Mouse (Mus musculus): ENCODE measurements around the gene Shb.
"Not testable (repeated sequence)": the region's sequence is repeated elsewhere in the genome, so short reads cannot be mapped to it uniquely, and the experiment has no call there.

Gene Shb

DNA sequence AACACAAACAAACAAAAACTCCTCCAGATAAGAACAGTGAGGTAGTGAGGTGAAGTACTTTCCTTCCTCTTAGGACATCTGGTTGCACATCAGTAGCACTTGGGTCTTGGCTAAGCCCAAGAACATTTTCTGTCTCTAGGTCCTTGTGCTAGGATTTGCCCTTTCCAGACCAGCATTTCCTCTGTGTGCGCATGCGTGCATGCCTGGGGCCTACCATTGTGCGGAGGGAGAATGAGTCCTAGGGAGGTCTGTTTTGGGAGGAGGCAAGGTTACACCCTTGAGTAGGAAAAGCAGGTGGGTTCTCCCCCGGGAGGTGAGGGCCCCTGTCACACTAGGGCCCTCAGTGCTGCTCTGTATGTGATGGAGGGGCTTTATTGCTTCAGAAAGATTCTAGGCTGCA lies 113.2 kb downstream of the Shb start:
- DNase-seq (ENCODE audit: low spot score), result no peak

GRCm38 (mm10) chr4:45418229-45418950 lies 113.9 kb downstream of the Shb start:
- peak; percentile 51 for DNase-seq (ENCODE audit: low spot score)

DNA sequence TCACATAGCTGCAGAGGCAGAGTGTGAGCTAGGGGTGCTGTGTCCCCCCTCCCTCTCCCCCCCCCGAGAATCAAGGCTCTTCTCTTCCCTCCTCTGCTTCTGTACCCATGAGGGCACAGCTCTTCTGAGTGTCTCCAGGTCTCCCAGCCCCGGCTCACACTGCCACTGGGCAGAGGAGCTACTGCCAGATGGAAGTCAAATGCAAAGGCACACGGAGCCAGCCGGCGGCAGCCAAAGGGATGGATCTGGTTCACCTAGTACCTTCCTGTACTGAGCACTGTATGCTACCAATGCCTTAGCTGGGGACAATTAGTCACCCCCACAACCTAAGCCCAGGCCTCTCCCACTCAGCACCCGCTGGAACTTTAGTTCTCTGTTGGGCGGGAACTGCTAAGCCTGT lies 116.0 kb downstream of the Shb start:
- DNase-seq (ENCODE audit: low spot score), result no peak

- no peak for DNase-seq (ENCODE audit: low spot score)
Observed at GRCm38 (mm10) chr4:45413674-45414338, 118.5 kb downstream of the Shb start.

DNA sequence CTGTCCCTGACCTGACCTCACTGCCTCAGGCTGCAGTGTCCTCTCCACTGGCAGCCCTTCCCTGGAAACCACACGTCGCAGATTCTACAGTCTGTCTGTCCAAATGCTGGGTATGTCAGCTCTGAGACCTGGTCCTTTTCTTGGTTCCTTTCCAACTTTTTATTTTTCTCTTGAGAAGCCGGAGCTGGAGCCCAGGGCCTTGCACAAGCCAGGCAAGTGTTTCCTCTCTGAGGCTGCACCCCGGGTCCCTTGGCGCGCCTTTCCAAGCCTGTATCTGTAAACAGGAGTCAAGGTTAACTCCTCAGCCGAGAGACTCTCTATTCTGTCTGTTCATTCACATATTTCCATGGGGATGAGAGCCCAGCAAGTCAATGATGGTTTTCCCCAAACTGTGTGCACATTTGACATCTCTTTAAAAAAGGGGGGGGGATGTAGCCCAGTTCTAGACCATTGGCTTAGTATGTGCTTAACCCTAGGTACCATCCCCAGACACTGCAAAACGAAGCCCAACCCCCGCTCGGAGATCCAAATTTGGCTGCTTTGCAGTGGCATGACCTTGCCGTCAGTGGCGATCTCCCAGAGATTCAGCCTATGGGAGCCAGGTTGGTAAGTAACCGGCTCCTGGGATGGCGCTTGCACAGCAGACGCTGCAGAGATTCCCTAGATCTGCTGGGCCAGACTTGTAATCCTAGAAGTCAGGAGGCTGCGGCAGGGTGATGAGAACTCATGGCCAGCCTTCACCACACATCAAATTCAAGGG lies 119.7 kb downstream of the Shb start:
- peak; percentile 58 for DNase-seq (ENCODE audit: low spot score)

- no peak for DNase-seq (ENCODE audit: low spot score)
Observed at GRCm38 (mm10) chr4:45411181-45411790, 121.0 kb downstream of the Shb start.

DNA sequence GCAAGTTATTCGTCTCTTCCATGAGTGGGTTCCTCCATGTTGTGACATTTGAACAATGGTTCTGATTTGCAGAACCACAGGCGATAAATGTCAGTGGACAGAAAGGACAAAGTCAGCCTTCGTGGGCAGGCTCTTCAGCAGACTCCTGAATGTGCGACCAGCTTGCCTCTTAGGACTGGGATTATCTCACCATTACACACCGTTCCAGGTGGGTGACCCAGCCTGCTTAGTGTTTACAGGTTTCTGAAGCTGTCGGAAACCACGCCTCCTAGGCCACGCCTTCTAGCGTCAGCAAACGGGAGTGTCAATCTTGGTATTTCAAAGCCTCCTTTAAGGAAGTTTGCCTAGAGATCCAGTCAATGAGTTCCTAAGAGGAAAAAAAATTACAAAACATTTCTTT lies 123.0 kb downstream of the Shb start:
- peak; percentile 68 for DNase-seq (ENCODE audit: low spot score)

GRCm38 (mm10) chr4:45408427-45409132 lies 123.7 kb downstream of the Shb start, which contains the start of gene Slc25a51:
Slc25a51 (minus strand) TSS chr4:45408766.
- DNase-seq (ENCODE audit: low spot score), result peak; percentile 86

DNA sequence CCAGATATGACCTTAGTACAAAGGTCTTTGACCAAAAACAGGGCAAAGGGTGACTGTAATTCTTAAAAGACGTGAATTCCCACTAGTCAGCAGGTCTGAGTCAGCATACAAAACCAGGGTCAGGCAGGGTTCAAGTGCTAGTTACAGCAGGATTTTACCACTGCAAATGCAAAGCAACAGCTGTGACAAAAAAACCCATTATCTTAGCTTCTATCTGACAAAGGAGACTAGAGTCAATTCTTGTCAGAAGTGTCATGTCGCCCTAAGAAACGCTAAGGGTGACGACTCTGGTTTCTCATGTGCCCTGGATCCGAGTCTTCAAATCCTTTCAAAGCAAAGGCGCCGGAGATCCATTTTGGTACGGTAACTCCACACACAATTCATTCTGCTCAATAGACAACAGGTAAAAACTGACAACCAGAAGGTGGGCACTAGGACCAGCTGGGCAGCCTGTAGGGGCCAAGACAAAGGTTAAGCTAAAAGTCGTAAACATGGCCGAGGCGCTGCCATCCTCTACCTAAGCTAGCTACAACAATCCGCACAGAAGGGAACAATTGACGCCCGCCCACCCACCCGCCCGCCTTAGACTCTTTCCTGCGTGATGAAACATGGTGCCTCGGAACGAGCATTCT lies 124.5 kb downstream of the Shb start:
- DNase-seq (ENCODE audit: low spot score), result no peak

- no peak for DNase-seq (ENCODE audit: low spot score)
Observed at GRCm38 (mm10) chr4:45407001-45407702, 125.1 kb downstream of the Shb start.

- DNase-seq (ENCODE audit: low spot score), result no peak
Observed at GRCm38 (mm10) chr4:45406397-45406796, 125.9 kb downstream of the Shb start.

DNA sequence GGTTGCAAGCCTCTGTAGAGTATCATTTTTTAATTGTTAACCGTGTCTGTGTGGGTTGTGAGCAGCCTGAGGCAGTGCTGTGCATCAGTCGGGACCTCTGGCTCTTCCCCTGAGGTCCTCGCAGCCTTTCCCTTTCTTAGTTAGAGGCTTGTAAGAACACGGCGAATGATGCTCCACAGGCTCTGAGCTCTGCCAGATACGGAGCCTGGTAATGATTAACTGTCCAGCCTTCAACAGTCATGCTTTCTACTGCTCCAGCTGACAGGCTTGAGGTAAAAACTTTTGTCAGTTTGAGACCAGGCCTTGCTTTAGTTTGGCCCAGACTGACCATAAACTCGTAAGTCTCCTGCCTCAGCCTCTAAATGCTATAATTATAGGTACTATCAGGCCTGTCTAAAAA lies 127.0 kb downstream of the Shb start:
- DNase-seq (ENCODE audit: low spot score), result no peak

DNA sequence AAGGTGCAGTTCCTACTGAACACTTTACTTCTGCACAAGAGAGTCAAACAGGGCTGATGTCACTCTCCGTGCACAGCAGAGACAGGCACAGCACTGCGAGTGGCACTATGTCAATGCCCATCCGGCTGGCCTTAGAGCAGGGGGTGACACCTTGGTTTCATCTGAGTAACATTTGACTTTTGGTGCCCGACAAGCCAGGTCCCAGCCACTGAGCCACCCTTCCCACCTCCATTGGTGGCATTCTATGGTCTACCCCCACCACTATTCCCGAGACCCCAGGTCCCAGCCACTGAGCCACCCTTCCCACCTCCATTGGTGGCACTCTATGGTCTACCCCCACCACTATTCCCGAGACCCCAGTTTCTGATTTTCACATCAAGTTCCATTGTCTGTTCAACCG lies 128.2 kb downstream of the Shb start:
- no peak for DNase-seq (ENCODE audit: low spot score)

DNA sequence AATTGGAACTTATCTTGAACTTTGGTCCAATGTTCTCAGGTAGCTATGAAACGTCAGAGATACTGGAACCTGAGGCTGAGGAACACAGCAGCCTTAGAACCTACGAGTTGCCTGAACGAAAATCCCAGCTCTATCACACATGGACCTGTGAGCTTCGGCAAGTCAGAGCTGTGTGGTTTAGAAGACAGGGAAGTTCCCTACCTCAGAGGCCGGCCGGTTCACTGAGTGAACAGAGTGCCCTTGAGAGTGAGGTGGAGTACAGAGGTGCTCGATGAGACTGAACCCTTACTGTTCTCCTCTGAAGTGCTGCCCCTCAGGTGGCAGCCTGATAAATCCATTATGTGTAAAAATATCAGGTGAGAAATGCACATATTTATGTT lies 128.8 kb downstream of the Shb start:
- DNase-seq (ENCODE audit: low spot score), result no peak

DNA sequence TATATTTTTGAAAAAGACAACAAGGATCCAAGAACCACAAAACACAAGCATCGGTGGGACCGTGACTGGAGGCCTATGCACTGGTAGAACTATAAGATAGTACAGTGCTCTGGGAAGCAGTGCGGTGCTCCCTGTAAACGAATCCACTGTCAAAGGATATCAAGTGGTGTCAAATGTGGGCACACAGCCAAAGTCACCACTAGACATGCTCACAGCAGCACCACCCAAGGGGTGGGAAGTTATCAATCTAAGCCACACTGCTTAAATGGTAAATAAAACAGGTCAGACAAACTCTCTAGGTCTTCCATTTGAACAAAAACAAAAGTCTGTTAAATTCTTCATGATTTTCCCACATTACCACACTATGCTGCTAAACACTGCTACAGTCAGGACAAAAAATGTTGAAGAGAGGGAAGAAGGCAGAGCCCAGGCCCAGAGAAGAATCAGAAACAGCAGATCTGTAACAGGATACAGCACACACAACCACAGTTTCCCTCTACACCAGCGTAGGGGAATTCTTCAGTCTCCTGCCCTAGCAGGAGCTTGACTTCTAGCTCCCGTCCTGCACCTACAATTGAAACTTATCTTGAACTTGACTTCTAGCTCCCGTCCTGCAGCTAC lies 129.3 kb downstream of the Shb start:
- no peak for DNase-seq (ENCODE audit: low spot score)

DNA sequence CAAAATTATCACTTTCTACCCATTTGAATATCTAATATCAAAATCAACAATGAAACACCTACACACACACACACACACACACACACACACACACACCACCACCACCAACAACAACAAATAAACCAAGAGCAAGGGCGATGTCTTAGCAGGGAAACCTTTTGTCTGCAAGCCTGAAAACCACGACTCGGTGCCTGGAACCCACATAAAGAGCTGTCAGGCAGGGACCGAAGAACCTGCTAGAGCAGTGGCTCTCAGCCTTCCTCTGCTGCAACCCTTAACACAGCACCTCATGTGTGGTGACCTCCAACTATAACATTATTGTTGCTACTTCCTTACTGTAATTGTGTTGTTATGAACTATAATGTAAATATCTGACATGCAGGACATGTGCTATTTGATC lies 130.0 kb downstream of the Shb start:
- DNase-seq (ENCODE audit: low spot score), result no peak

DNA sequence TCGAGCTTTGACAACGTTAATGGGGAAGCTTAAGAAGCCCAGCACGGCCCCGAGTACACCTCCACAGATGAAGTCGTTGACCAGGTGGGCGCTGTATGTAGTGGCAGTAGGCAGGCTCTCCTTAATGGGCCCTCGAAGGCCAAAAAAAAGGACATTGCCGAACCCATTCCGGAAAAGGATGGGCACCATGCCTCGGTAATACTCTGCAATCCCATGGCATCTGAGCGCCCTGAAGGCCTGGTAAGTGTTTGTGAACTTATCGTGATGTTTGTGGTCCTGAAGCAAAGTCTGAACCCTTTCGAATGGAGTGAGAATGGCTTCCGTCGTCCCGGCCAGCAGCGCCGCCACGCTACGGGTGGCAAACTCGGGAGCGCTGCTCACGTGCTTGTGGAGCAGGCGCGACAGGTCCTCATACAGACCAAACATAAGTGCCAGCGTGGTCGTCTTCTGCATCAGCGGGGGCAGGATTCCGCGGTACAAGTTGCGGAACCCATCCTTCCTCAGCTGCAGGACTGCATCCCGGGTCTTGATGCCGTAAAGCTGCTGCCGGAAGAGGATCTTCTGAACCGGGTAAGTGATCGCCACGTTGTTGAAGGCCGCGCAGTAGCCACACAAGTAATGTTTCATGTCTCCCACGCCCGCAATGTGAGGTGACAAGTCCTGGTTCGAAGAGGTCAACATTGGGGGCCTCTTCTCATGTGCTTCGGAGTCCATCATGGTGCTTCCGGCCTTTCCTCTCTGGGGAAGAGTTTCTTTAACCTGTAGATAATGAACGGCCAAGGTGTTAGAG lies 132.7 kb downstream of the Shb start:
- DNase-seq (ENCODE audit: low spot score), result no peak

GRCm38 (mm10) chr4:45398315-45398714 lies 134.0 kb downstream of the Shb start:
- not testable (repeated sequence) for DNase-seq (ENCODE audit: low spot score)

- not testable (repeated sequence) for DNase-seq (ENCODE audit: low spot score)
Observed at GRCm38 (mm10) chr4:45396211-45396610, 136.1 kb downstream of the Shb start.

DNA sequence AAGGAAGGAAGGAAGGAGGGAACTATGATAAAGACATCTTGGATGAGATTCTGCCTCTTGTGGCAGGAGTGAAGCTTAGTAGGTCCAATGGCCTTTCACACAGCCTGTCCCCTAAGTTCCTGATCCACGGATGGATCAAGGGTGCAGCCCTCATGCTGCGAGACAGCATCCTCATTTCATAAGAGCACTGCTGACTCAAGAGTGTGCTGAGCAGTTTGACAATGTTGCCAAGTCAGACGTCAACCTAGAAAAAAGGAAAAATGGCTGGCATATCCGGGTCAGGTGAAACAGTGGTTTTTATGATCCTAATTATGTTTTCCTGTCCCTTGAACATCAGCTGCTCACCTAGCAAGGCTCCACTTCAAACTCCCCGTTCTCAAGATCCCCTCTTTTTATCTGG lies 138.6 kb downstream of the Shb start:
- DNase-seq (ENCODE audit: low spot score), result no peak

Measured in ovary, postnatal 36 days (tissue).